Mouse (Mus musculus) duodenum, adult 2 months (tissue): Measurements from ENCODE around the gene Gimap7. TPM values are rescaled to one million over a fixed set of nuclear protein-coding genes. Genes with fewer than 3 reads are reported as not detected.

Source experiments
- polyA plus RNA-seq: library from polyadenylated mRNA; depleted of rRNA; stranded (reverse); fragments of >200 nt; gene quantifications from 2 replicates; pipeline ENCODE4 v1.2.3, GENCODE M21; 2012; ENCODE audit warnings: low replicate concordance; rRNA removed

The Gimap7 gene
- 0.63 and 2.0 TPM in 2 replicates for polyA plus RNA-seq

DNA sequence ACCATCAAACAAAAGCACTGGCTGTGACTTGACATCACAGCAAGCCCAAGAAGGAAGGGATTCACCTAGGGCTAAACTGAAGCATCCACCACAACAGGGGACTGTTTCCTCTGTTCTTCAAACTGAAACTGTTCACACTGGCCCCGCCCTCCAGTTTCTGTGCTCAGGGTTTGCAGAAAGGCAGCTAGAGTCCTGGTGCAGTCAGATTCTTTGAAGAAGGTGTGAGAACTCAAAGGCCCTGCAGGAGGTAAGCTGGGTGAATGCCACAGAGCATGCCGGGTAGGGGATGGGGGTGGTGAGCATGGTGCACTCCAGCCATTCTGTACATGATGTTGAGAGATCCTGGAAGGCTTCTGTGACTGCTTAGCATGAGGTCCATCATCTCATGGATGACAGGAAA lies at the start of gene Gimap7, which contains the start of gene Gm28053:
Gimap7 (plus strand) TSS at position 167 of the 400 bp plus-strand sequence.
Gm28053 (plus strand) TSS at position 153 of the 400 bp plus-strand sequence.

DNA sequence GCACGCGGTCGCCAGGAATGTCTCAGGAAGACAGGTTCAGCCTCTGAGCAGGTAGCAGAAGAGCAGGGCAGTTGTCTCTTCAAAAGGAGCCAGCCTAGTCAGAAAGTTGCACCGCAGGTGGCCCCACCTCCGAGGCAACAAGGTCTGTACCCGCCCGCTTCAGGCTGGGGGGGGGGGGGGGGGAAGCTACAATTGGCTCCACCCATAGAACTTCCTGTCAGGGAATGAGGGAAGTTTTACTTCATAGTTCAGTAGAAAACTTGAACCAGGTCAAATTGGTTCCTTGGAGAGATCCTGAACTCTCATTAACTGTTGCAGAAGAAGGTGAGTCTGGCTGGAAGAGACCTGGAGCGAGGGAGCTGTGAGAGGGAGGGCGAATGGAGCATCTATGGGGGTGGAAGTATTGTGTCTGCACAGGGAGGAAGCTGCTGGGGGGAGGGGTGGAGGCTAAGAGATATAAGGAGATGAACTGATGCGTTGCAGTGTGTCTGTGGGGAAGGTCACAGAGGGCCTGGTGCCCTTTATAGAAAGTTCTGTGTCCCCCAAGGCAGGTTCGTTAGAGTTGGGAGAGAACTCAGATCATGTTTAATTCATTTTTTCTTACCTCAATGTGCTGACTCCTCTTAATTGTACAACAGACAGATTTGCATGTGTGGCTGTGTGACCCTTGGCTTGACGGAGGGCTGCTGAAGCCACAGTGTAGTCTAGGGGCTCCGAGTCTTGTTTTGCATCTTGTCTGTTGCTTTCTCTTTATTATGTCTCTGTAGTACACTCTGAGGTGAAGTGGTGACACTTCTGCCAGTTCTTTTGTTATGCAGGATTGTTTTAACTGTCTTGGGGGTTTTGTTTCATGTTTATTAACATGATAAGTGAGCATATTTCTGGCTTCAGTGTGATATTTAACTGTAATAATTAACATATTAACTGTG lies 42.2 kb upstream of the Gimap7 start, which contains the start of gene Gimap9:
Gimap9 (plus strand) TSS at position 199 of the 929 bp plus-strand sequence.

GRCm38 (mm10) chr6:48684319-48684718 lies 34.1 kb upstream of the Gimap7 start, which contains the start of gene Gimap4:
Gimap4 (plus strand) TSS chr6:48684549.

GRCm38 (mm10) chr6:48738961-48739779 lies 20.7 kb downstream of the Gimap7 start, which contains the start of gene Gimap1:
Gimap1 (plus strand) TSS chr6:48739054.

DNA sequence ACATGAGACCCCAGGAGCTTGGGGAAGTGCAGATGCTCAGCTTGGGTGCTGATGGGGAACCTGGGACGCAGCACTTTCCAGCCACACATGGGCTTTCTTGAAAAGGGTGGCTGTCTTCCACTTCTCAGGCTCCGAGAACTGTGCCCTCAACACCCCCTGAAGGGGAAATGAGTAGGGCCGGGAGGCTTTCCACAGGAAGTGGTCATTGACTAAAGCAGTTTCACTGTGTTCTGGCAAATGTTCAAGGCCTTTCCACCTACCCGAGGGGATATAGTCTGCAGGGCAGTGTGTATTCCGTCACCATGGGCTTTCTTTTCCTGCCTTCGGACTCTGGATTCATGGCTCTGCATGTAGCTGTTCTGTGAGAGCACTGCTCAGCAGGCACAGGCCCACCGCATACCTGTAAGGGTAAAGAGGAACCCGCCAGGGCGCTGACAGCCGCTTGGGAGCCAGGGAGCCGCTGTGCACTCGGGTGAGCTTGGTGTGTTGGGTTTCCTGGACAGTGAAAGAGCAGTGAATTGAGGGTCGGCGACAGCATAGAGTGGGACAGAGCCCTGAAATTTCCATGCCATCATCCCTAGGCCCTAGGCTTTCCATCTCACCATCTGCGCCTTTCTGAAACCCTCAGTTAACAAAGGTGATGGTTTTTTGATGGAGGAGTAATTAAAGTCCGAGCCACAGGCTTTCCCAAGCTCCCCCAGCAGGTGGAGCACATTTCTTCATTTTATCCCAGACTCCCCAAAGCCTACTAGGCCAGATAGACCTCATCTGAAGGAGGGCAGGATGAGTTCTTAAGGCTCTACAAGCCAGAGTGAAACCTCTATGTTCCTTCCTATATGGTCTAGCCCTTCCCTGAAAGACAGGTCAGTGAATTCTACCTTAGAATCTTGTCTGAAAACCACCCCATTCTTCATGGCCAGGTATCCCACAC lies 27.8 kb downstream of the Gimap7 start, which contains the start of gene Gimap5:
Gimap5 (plus strand) TSS at position 239 of the 931 bp plus-strand sequence.

GRCm38 (mm10) chr6:48770696-48771095 lies 52.3 kb downstream of the Gimap7 start, which contains the start of gene Gimap3:
Gimap3 (minus strand) TSS chr6:48770851.

Other genes starting within 250 kb of the Gimap7 start
- 21.6 and 36.5 TPM in 2 replicates for gene Atp6v0e2, start 181.0 kb upstream of the Gimap7 start, polyA plus RNA-seq
- gene Lrrc61, start 163.8 kb upstream of the Gimap7 start, polyA plus RNA-seq: 17.9 and 19.5 TPM in 2 replicates
- gene Rarres2, start 145.8 kb upstream of the Gimap7 start, polyA plus RNA-seq: 29.5 and 42.3 TPM in 2 replicates
- gene Gm45021, start 129.0 kb upstream of the Gimap7 start, polyA plus RNA-seq: not detected in 2 replicates
- gene Repin1, start 124.7 kb upstream of the Gimap7 start, polyA plus RNA-seq: 8.1 and 17.1 TPM in 2 replicates
- not detected in 2 replicates for gene Gm44965, start 124.7 kb upstream of the Gimap7 start, polyA plus RNA-seq
- gene Zfp775, start 116.6 kb upstream of the Gimap7 start, polyA plus RNA-seq: 1.8 and 2.5 TPM in 2 replicates
- 0.48 and 0.78 TPM in 2 replicates for gene AI854703, start 91.9 kb upstream of the Gimap7 start, polyA plus RNA-seq
- gene Gimap8, start 71.4 kb upstream of the Gimap7 start, polyA plus RNA-seq: 0.27 and 0.54 TPM in 2 replicates
- gene Gimap9, start 42.5 kb upstream of the Gimap7 start, polyA plus RNA-seq: 0.26 and 0.53 TPM in 2 replicates
- gene Gimap4, start 34.1 kb upstream of the Gimap7 start, polyA plus RNA-seq: 1.3 and 6.1 TPM in 2 replicates
- gene Gimap6, start 10.4 kb upstream of the Gimap7 start, polyA plus RNA-seq: 0.92 and 2.6 TPM in 2 replicates
- not detected in 2 replicates for gene Gm28053, start within 50 bp of the Gimap7 start, polyA plus RNA-seq
- 10.2 and 21.6 TPM in 2 replicates for gene Gimap1, start 20.4 kb downstream of the Gimap7 start, polyA plus RNA-seq
- gene Gimap5, start 27.6 kb downstream of the Gimap7 start, polyA plus RNA-seq: 7.1 and 9.2 TPM in 2 replicates
- 3.7 and 11.7 TPM in 2 replicates for gene Gimap3, start 52.2 kb downstream of the Gimap7 start, polyA plus RNA-seq
- 106 and 117 TPM in 2 replicates for gene Tmem176a, start 122.3 kb downstream of the Gimap7 start, polyA plus RNA-seq
- 210 and 214 TPM in 2 replicates for gene Tmem176b, start 122.9 kb downstream of the Gimap7 start, polyA plus RNA-seq
- 152 and 648 TPM in 2 replicates for gene Aoc1, start 154.3 kb downstream of the Gimap7 start, polyA plus RNA-seq
- not detected in 2 replicates for gene 1600015I10Rik, start 211.3 kb downstream of the Gimap7 start, polyA plus RNA-seq